Mouse (Mus musculus): Measurements from ENCODE around the gene Ccser1. TPM values are rescaled to one million over a fixed set of nuclear protein-coding genes. Genes with fewer than 3 reads are reported as not detected.

Gene Ccser1
- polyA plus RNA-seq, 1 experiment = 2.5 TPM

DNA sequence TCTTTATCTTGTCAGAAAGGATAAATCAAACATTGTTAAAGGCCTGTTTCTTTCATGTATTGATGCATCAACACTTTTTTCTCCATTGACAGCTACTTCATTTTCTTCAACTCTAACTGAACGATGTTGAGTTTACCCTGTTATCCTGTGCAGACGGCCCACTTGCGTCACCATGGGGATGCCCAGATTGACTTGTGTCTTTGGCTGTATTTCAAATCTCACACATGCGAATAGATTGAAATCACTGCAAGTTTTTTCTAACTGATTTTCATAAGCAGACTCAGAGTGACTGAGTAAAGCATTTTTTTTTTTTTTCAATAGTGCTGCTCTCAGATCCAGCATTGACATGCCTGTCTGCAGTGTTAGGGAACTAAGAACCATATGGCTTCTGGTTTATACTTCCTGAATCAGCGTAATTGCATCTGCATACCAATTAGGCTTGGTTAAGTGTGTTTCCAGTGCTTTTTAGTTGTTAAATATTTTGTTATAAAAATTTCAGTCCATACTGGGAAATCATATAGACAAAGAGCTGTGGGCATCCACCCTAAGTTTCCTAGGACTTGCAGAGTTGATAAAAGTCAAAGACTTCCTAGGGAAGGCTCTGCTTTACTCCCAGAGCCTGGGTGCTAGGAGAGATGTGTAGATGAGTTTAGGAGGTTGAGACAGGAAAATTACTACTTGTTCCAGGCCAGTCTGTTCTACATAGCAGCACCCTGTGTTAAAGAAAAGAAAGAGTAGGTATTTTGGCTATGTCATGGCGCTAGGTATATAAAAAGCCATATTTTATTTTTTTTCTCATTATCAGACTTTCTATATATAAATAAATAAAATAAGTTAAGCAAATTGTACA is 116.3 kb downstream of the Ccser1 start:
- DNase-seq (ENCODE audit: low read depth) = no peak

GRCm38 (mm10) chr6:61300441-61300840 is 120.3 kb downstream of the Ccser1 start:
- no peak for DNase-seq (ENCODE audit: low read depth)

- DNase-seq (ENCODE audit: low read depth) = no peak
Observed at GRCm38 (mm10) chr6:61300975-61301374, 120.9 kb downstream of the Ccser1 start.

DNA sequence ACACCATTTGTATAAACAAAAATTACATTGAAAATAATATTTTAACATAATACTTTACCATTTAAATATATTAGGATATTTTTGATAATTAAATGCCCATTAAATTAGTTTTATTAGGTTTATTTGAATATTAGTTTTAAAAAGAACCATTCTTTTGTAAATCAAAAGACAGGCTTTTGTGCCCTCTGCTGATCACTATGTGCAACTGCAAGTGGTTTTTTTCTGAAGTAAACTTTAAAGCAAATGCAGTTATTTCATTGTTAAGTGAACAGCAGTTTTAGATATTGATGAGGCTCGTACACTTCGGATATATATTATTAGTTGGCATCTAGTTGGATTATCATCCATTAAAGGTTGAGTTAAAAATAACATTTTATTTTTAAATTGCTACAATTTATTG is 121.5 kb downstream of the Ccser1 start:
- no peak for DNase-seq (ENCODE audit: low read depth)

GRCm38 (mm10) chr6:61311324-61312091 is 131.4 kb downstream of the Ccser1 start:
- DNase-seq (ENCODE audit: low read depth) = no peak

GRCm38 (mm10) chr6:61315884-61316601 is 135.9 kb downstream of the Ccser1 start:
- no peak for DNase-seq (ENCODE audit: low read depth)

DNA sequence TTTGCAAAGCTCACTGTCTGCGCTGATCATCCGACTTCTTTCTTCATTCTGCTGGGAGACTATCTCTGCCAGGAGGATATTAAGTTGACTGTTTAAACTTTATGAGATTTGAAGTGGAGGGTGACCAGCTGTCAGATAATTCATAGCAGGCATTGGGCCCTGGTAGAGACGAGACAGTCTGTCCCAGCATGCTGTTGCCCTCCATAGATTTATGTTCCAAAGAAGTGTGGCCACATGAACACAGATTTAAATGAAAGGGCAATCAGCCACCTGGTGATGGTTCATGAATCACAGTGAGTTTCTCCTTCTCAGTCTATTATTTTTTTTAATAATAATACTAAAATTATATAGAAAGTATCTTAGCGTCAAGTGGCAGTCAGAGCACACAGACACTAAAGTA is 140.7 kb downstream of the Ccser1 start:
- DNase-seq (ENCODE audit: low read depth) = no peak

DNA sequence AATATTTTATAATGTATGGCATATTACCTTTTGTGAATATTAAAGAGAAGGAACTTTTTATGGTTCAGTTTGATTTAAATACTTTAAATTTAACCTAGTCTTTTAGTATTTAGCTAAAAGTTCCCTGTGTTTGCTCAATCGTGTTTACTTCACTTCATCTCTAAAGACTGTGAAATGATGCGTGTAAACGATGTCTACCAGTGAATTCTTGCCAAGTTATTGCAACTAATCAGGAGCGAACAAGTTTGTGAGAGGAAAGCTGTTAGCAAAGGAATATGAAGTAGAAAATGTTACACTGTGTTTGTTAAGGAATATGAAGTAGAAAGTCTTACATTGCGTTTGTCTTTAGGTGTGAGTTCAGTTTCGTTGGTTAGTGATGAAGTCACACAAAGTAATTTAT is 142.2 kb downstream of the Ccser1 start:
- no peak for DNase-seq (ENCODE audit: low read depth)

DNA sequence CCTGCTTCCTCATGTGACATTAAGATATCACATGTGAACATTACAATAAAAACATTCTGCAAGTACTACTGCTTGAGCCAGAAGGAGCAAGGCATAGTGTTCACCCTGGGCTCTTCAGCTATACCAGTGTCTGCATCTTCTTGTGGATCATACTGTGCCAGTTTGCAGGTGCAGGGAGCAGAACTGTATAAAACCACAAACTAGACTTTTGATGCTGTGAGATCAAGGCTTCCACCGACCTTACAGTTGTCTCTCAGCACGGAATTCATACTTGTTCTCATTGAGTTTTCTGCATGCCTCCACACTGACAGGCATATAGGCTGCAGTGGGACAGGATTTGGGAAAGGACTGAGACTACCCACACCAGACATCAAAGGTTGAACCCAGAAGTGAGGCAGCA is 146.0 kb downstream of the Ccser1 start:
- no peak for DNase-seq (ENCODE audit: low read depth)

- no peak for DNase-seq (ENCODE audit: low read depth)
Observed at GRCm38 (mm10) chr6:61328981-61329380, 148.9 kb downstream of the Ccser1 start.

DNA sequence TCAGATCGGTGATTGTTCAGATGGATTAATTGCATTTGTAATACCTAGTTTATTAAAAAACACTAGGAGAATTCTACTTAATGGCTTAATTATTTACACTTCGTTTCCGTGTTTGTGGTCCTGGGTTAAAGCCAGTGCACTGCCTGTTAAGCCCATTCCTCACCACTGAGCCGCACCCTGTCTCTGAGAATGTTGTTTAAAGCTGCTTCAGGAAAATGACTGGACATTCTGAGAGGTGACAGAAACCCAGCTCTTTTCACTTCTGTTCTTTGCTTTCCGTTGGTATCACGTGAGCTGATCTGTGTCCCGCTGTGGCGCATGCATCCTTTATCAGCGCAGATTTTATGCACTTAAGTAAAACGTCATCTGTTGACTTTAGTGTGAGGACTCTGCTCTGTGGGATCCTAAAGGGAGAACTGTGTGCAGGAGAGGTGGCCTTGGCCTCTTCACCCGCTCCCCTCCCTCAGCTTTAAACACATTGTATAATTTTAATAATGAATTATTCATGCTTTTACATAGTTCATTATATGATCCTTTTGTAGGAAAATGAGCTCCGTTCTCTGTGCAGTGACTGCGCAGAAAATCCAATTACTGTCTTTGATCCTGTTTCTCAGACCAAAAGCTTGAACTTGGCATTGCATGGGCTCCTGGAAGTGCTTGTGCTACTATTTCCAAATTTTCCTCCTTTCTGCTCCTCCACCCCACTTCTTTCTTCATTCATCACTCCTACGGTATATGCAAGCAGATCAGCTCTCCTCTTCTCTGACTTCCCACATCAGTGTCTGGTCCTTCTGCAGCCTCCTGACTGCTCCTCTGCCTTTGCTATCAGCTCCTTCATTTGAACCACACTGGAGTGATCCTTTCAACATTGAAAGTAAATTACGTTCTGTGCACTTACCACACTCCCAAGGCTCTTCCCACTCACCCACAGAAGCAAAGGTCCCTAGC is 149.7 kb downstream of the Ccser1 start:
- DNase-seq (ENCODE audit: low read depth) = no peak

DNA sequence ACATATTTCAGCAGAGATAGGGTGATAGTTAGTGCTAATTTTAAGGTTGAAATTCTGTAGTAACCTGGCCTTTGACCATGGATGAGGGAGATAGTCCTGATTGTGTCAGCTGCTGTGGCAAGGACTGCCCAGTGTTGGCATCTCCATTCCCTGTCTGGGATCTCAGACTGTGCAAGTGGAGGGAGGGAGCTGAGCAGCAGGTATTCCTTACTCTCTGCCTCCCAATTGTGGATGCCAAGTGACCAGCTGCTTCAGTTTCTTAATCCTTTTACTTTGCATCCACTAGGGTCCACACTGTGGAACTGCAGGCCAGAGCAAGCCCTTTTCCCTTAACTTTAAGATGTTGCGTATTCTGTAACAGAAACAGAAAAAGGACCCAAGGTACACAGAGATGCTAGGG is 154.3 kb downstream of the Ccser1 start:
- no peak for DNase-seq (ENCODE audit: low read depth)

GRCm38 (mm10) chr6:61347045-61347838 is 167.1 kb downstream of the Ccser1 start:
- no peak for DNase-seq (ENCODE audit: low read depth)

DNA sequence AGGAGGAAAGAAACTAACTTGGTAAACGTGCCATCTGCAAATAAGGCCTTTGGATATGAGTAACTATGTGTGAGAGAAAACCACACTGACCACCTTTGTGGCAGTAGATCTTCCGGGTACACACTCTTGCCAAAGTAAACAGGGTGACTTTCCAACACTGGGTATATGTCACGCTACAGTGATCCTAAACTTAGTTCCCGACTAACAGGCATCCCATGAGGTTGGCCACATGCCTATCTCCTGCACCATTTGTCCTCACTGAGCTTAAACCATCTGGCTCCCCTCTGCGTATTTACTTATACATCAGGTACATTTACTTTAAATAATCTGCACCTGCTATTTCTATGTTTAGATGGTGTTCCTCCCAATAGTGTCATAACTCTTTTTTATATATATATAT is 183.6 kb downstream of the Ccser1 start:
- DNase-seq (ENCODE audit: low read depth) = no peak

- no peak for DNase-seq (ENCODE audit: low read depth)
Observed at GRCm38 (mm10) chr6:61382526-61382925, 202.4 kb downstream of the Ccser1 start.

- no peak for DNase-seq (ENCODE audit: low read depth)
Observed at GRCm38 (mm10) chr6:61382991-61383390, 202.9 kb downstream of the Ccser1 start.

DNA sequence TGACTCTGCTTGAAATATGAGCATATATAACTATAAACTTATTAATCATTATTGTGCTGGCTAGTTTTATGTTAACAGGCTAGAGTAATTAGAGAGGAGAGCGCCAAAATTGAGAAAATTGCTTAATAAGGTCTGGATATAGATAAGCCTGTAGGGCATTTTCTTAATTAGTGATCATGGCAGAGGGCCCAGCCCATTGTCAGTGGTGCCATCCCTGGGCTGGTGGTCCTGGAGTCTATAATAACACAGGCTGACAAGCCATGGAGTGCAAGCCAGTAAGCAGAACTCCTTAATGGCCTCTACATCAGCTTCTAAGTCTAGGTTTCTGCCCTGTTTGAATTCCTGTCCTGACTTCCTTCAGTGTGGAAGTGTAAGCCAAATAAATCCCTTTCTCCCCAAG is 206.9 kb downstream of the Ccser1 start:
- no peak for DNase-seq (ENCODE audit: low read depth)

- no peak for DNase-seq (ENCODE audit: low read depth)
Observed at GRCm38 (mm10) chr6:61427490-61427889, 247.4 kb downstream of the Ccser1 start.

DNA sequence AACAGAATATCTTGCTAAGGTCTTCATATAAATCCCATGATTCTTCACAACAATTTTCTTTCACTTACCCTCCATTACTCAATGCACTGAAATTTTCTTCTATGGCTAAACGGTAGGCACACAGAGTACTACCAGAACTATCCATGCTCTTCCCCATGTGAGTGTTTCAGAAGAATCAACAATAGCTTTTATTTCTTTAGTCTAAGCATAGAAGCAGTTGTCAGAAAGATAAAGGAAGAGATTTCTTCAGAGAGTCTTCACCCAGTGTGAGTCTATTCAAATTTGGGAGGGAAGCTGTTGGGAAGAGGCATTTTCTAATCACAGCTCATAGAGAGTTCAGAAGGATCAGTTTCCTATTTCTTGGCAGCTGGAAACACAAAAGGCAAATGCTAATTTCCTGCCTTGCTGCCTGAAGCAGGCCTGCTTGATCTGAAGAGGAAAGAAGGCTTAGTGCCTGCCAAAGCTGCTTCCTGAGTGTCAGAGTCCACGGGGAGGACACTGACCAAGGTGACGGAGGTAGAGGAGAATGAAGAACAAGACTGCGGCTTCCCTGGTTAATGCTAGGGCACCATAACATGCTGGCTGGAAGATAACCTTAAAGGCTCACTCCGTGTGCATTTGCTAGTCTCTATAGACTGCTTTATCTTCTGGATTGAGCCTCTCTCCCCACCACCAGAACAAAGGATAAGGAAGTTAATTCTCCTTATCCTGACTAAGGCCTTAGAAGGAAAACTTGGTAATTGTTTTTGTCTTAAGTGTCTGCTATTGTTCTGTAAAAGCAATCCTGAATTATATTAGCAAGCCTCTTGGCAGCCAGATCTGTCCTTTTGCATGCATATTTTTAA is 251.0 kb downstream of the Ccser1 start:
- DNase-seq (ENCODE audit: low read depth) = no peak

- no peak for DNase-seq (ENCODE audit: low read depth)
Observed at GRCm38 (mm10) chr6:61431726-61431984, 251.5 kb downstream of the Ccser1 start.
